Mouse (Mus musculus): ENCODE results near the gene Rmnd5a. TPM values are rescaled to one million over a fixed set of nuclear protein-coding genes. Genes with fewer than 3 reads are reported as not detected.

Gene Rmnd5a
- polyA plus RNA-seq, 1 experiment = 59.1 TPM

- Histone ChIP-seq H3K4me1 (ENCODE audit: control insufficient read depth, insufficient read depth, low read length) (no peaks in the 10 kb centered on the region), H3K27ac (ENCODE audit: insufficient read depth, low read depth, low read length) (no peak overlapping the region), H3K4me3 (ENCODE audit: insufficient read depth, low read length) (no peak overlapping the region)
- TF ChIP-seq POLR2A (IDR thresholded peaks at IDR 0.05; ENCODE audit: borderline replicate concordance, low read depth, low read length) (no peak), CTCF (IDR thresholded peaks at IDR 0.05; ENCODE audit: low read depth, low read length) (no peak)
Observed at GRCm38 (mm10) chr6:71374921-71375320, 65.5 kb downstream of the Rmnd5a start.

GRCm38 (mm10) chr6:71374311-71374829 lies 66.1 kb downstream of the Rmnd5a start:
- Histone ChIP-seq H3K27ac (ENCODE audit: insufficient read depth, low read depth, low read length) (no peak overlapping the region), H3K4me3 (ENCODE audit: insufficient read depth, low read length) (no peak overlapping the region), H3K4me1 (ENCODE audit: control insufficient read depth, insufficient read depth, low read length) (no peaks in the 10 kb centered on the region)
- TF ChIP-seq POLR2A (IDR thresholded peaks at IDR 0.05; ENCODE audit: borderline replicate concordance, low read depth, low read length) (no peak), CTCF (IDR thresholded peaks at IDR 0.05; ENCODE audit: low read depth, low read length) (no peak)

- TF ChIP-seq CTCF (IDR thresholded peaks at IDR 0.05; ENCODE audit: low read depth, low read length) = no peak
- TF ChIP-seq POLR2A (IDR thresholded peaks at IDR 0.05; ENCODE audit: borderline replicate concordance, low read depth, low read length) = no peak
- no peaks in the 10 kb centered on the region for H3K4me1 ChIP-seq (ENCODE audit: control insufficient read depth, insufficient read depth, low read length)
- no peak within 1 kb of the TSS for H3K4me3 ChIP-seq (ENCODE audit: insufficient read depth, low read length)
- H3K27ac ChIP-seq (ENCODE audit: insufficient read depth, low read depth, low read length) = no peak within 1 kb of the TSS
Observed at GRCm38 (mm10) chr6:71373249-71373775, 67.1 kb downstream of the Rmnd5a start, which contains the start of gene Cd8a. TSS of gene Cd8a (plus strand) at chr6:71373427.

GRCm38 (mm10) chr6:71372041-71372720 lies 68.3 kb downstream of the Rmnd5a start:
- H3K27ac ChIP-seq (ENCODE audit: insufficient read depth, low read depth, low read length) = no peak overlapping the region
- H3K4me1 ChIP-seq (ENCODE audit: control insufficient read depth, insufficient read depth, low read length) = no peaks in the 10 kb centered on the region
- TF ChIP-seq CTCF (IDR thresholded peaks at IDR 0.05; ENCODE audit: low read depth, low read length) = no peak
- no peak for TF ChIP-seq POLR2A (IDR thresholded peaks at IDR 0.05; ENCODE audit: borderline replicate concordance, low read depth, low read length)
- no peak overlapping the region for H3K4me3 ChIP-seq (ENCODE audit: insufficient read depth, low read length)

GRCm38 (mm10) chr6:71371085-71371605 lies 69.3 kb downstream of the Rmnd5a start:
- Histone ChIP-seq H3K4me3 (ENCODE audit: insufficient read depth, low read length) (no peak overlapping the region), H3K27ac (ENCODE audit: insufficient read depth, low read depth, low read length) (no peak overlapping the region), H3K4me1 (ENCODE audit: control insufficient read depth, insufficient read depth, low read length) (no peaks in the 10 kb centered on the region)
- no peak for TF ChIP-seq POLR2A (IDR thresholded peaks at IDR 0.05; ENCODE audit: borderline replicate concordance, low read depth, low read length)
- no peak for TF ChIP-seq CTCF (IDR thresholded peaks at IDR 0.05; ENCODE audit: low read depth, low read length)

- Histone ChIP-seq H3K4me1 (ENCODE audit: control insufficient read depth, insufficient read depth, low read length) (no peaks in the 10 kb centered on the region), H3K27ac (ENCODE audit: insufficient read depth, low read depth, low read length) (no peak overlapping the region), H3K4me3 (ENCODE audit: insufficient read depth, low read length) (no peak overlapping the region)
- TF ChIP-seq CTCF (IDR thresholded peaks at IDR 0.05; ENCODE audit: low read depth, low read length) (no peak), POLR2A (IDR thresholded peaks at IDR 0.05; ENCODE audit: borderline replicate concordance, low read depth, low read length) (no peak)
Observed at GRCm38 (mm10) chr6:71369416-71369815, 71.0 kb downstream of the Rmnd5a start.

- no peak for TF ChIP-seq POLR2A (IDR thresholded peaks at IDR 0.05; ENCODE audit: borderline replicate concordance, low read depth, low read length)
- no peak for TF ChIP-seq CTCF (IDR thresholded peaks at IDR 0.05; ENCODE audit: low read depth, low read length)
- no peaks in the 10 kb centered on the region for H3K4me1 ChIP-seq (ENCODE audit: control insufficient read depth, insufficient read depth, low read length)
- H3K4me3 ChIP-seq (ENCODE audit: insufficient read depth, low read length) = no peak overlapping the region
- no peak overlapping the region for H3K27ac ChIP-seq (ENCODE audit: insufficient read depth, low read depth, low read length)
Observed at GRCm38 (mm10) chr6:71363995-71364394, 76.4 kb downstream of the Rmnd5a start.

- H3K4me3 ChIP-seq (ENCODE audit: insufficient read depth, low read length) = no peak overlapping the region
- no peaks in the 10 kb centered on the region for H3K4me1 ChIP-seq (ENCODE audit: control insufficient read depth, insufficient read depth, low read length)
- no peak for TF ChIP-seq POLR2A (IDR thresholded peaks at IDR 0.05; ENCODE audit: borderline replicate concordance, low read depth, low read length)
- TF ChIP-seq CTCF (IDR thresholded peaks at IDR 0.05; ENCODE audit: low read depth, low read length) = no peak
- no peak overlapping the region for H3K27ac ChIP-seq (ENCODE audit: insufficient read depth, low read depth, low read length)
Observed at GRCm38 (mm10) chr6:71361156-71361670, 79.2 kb downstream of the Rmnd5a start.

GRCm38 (mm10) chr6:71360751-71361150 lies 79.7 kb downstream of the Rmnd5a start:
- TF ChIP-seq CTCF (IDR thresholded peaks at IDR 0.05; ENCODE audit: low read depth, low read length) (no peak), POLR2A (IDR thresholded peaks at IDR 0.05; ENCODE audit: borderline replicate concordance, low read depth, low read length) (no peak)
- no peak overlapping the region for H3K27ac ChIP-seq (ENCODE audit: insufficient read depth, low read depth, low read length)
- H3K4me1 ChIP-seq (ENCODE audit: control insufficient read depth, insufficient read depth, low read length) = no peaks in the 10 kb centered on the region
- H3K4me3 ChIP-seq (ENCODE audit: insufficient read depth, low read length) = no peak overlapping the region

GRCm38 (mm10) chr6:71360221-71360620 lies 80.2 kb downstream of the Rmnd5a start:
- H3K4me3 ChIP-seq (ENCODE audit: insufficient read depth, low read length) = no peak overlapping the region
- TF ChIP-seq POLR2A (IDR thresholded peaks at IDR 0.05; ENCODE audit: borderline replicate concordance, low read depth, low read length) (no peak), CTCF (IDR thresholded peaks at IDR 0.05; ENCODE audit: low read depth, low read length) (no peak)
- H3K27ac ChIP-seq (ENCODE audit: insufficient read depth, low read depth, low read length) = no peak overlapping the region
- H3K4me1 ChIP-seq (ENCODE audit: control insufficient read depth, insufficient read depth, low read length) = no peaks in the 10 kb centered on the region
